Mouse (Mus musculus): Measurements from ENCODE around the gene Lgals3. TPM values are rescaled to one million over a fixed set of nuclear protein-coding genes. Genes with fewer than 3 reads are reported as not detected.

The Lgals3 gene
- polyA plus RNA-seq (2012; ENCODE audit: low replicate concordance): 228 and 1,613 TPM in 2 replicates

GRCm38 (mm10) chr14:47367461-47367860, at the start of gene Lgals3:
Gene Lgals3, plus strand, starts transcription at chr14:47367751.

GRCm38 (mm10) chr14:47417775-47418665, 50.5 kb downstream of the Lgals3 start, which contains the start of gene Dlgap5:
Gene Dlgap5, minus strand, starts transcription at chr14:47418407.

Other genes starting within 250 kb of the Lgals3 start
- gene Gch1, start 178.3 kb upstream of the Lgals3 start, polyA plus RNA-seq (2012; ENCODE audit: low replicate concordance): 13.9 and 20.5 TPM in 2 replicates
- gene Wdhd1, start 90.9 kb upstream of the Lgals3 start, polyA plus RNA-seq (2012; ENCODE audit: low replicate concordance): 0.61 and 2.8 TPM in 2 replicates
- 4.6 and 5.2 TPM in 2 replicates for gene Socs4, start 90.8 kb upstream of the Lgals3 start, polyA plus RNA-seq (2012; ENCODE audit: low replicate concordance)
- gene Mapk1ip1l, start 69.5 kb upstream of the Lgals3 start, polyA plus RNA-seq (2012; ENCODE audit: low replicate concordance): 50.9 and 168 TPM in 2 replicates
- 0.96 and 7.9 TPM in 2 replicates for gene Dlgap5, start 50.7 kb downstream of the Lgals3 start, polyA plus RNA-seq (2012; ENCODE audit: low replicate concordance)
- 15.0 and 15.3 TPM in 2 replicates for gene Fbxo34, start 82.7 kb downstream of the Lgals3 start, polyA plus RNA-seq (2012; ENCODE audit: low replicate concordance)
- 2.4 and 3.1 TPM in 2 replicates for gene Atg14, start 202.9 kb downstream of the Lgals3 start, polyA plus RNA-seq (2012; ENCODE audit: low replicate concordance)